Mouse (Mus musculus) neural tube, embryonic 13.5 days (tissue): ENCODE results near the gene Gfy. TPM values are rescaled to one million over a fixed set of nuclear protein-coding genes. Genes with fewer than 3 reads are reported as not detected.

Experiments
- ATAC-seq: fragments of 200-750 bp; cut with Nextera tagmentation; 2 replicates; pipeline ENCODE4 v1.8.0; 2017; ENCODE audit warnings: low read depth, mild to moderate bottlenecking, moderate TSS enrichment, moderate library complexity
- H3K27ac ChIP-seq: fragments of 300-500 bp; sonication (generic); replicated peaks from 2 replicates; pipeline ENCODE4 v1.5.1; 2015; ENCODE audit warnings: moderate library complexity, mild to moderate bottlenecking, inconsistent platforms
- H3K27me3 ChIP-seq: fragments of 300-500 bp; sonication (generic); 2 replicates; pipeline ENCODE4 v1.6.1; 2015; ENCODE audit warnings: mild to moderate bottlenecking, inconsistent platforms
- H3K36me3 ChIP-seq: fragments of 300-500 bp; sonication (generic); 2 replicates; pipeline ENCODE4 v1.6.1; 2015; ENCODE audit warnings: mild to moderate bottlenecking, inconsistent platforms
- H3K4me1 ChIP-seq: fragments of 300-500 bp; sonication (generic); replicated peaks from 2 replicates; pipeline ENCODE4 v1.6.1; 2015; ENCODE audit warnings: inconsistent platforms
- H3K4me2 ChIP-seq: fragments of 300-500 bp; sonication (generic); 2 replicates; pipeline ENCODE4 v1.6.1; 2015; ENCODE audit warnings: inconsistent platforms, mild to moderate bottlenecking, moderate library complexity
- H3K4me3 ChIP-seq: fragments of 300-500 bp; sonication (generic); 2 replicates; pipeline ENCODE4 v1.5.1; 2015; ENCODE audit warnings: mild to moderate bottlenecking, inconsistent platforms
- H3K9ac ChIP-seq: fragments of 300-500 bp; sonication (generic); 2 replicates; pipeline ENCODE4 v1.6.1; 2015; ENCODE audit warnings: moderate library complexity, mild to moderate bottlenecking, inconsistent platforms
- H3K9me3 ChIP-seq: fragments of 300-500 bp; sonication (generic); 2 replicates; pipeline ENCODE4 v1.6.1; 2016; ENCODE audit warnings: inconsistent platforms
- WGBS: fragments of 180-500 bp; shearing (Covaris S2); methylation state at CpG from one replicate; pipeline ENCODE4 v1.1.7; 2015; 5-methylcytosine and 5-hydroxymethylcytosine counted together
- polyA plus RNA-seq: library from polyadenylated mRNA; unstranded; fragments of >200 nt; fragmentation: Nextera tagmentation; extraction: Ambion mirVana; gene quantifications from 2 replicates; pipeline ENCODE4 v1.2.1, GENCODE M21; 2015

The Gfy gene
- polyA plus RNA-seq, 1 experiment from 2014 or later: not detected

- ATAC-seq: no peak
- H3K9ac ChIP-seq: peak within 1 kb of the TSS; percentile 62
- no peaks in the 10 kb centered on the region for H3K9me3 ChIP-seq
- H3K27me3 ChIP-seq: peaks cover 66% of the 10 kb centered on the region
- H3K27ac ChIP-seq: no peak within 1 kb of the TSS
- H3K36me3 ChIP-seq: peaks cover 21% of the 10 kb centered on the region
- WGBS: 2% methylated on average over 41 of the region's 41 CpGs
- H3K4me1 ChIP-seq: peaks cover 35% of the 10 kb centered on the region
- H3K4me2 ChIP-seq: peak within 1 kb of the TSS; percentile 67
- peak within 1 kb of the TSS; percentile 37 for H3K4me3 ChIP-seq
Measured at GRCm38 (mm10) chr7:45163735-45164490, 15.5 kb downstream of the Gfy start, which contains the start of gene Slc17a7. Slc17a7 (plus strand) TSS chr7:45163949.

DNA sequence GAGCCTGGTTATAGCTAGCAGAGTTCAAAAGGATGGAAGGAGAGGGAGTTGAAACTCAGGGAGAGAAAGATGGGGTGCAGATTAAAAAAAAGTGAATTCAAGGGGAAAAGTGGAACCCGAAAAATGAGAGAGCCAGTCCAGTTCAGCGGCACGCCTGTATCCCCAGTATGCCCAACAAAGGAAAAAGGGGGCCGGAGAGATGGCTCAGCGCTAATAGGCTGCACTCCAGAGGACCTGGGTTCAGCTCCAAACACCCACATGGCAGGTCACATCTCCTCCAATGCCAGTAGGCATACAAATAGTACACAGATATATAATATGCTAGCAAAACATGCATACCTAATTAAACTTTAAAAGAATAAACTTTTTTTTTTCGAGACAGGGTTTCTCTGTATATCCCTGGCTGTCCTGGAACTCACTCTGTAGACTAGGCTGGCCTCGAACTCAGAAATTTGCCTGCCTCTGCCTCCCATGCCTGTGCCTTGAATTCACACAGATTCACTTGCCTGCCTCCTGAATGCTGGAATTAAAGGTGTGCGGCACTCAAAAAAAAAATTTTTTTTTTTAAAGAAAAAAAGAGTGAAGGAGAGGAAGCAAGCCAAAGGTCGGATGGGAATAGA, 16.3 kb downstream of the Gfy start:
- no peak overlapping the region for H3K4me2 ChIP-seq
- H3K4me3 ChIP-seq: no peak overlapping the region
- 73% methylated on average over 9 of the region's 9 CpGs for WGBS
- H3K9me3 ChIP-seq: no peaks in the 10 kb centered on the region
- peaks cover 29% of the 10 kb centered on the region for H3K36me3 ChIP-seq
- peaks cover 27% of the 10 kb centered on the region for H3K4me1 ChIP-seq
- no peak overlapping the region for H3K9ac ChIP-seq
- H3K27me3 ChIP-seq: peaks cover 58% of the 10 kb centered on the region
- no peak for ATAC-seq
- no peak overlapping the region for H3K27ac ChIP-seq

DNA sequence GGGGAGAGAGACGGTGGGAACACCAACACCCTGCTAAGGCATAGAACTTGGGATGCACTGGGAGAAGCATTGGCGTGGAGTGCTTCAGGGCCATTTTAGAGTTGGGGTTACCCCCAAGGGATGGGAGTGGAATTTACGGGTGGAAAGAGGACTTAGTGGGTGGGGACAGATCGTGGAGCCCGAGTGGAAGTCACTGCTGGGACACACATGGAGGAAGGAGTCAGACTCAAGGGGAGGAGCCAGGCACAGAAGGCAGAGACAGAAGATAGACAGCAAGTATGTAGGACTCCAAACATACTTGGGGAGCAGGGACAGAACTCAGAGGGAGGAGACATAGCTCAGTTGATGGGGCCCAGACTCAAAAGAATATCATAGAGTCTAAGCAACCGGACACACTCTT, 16.8 kb downstream of the Gfy start:
- no peaks in the 10 kb centered on the region for H3K9me3 ChIP-seq
- peak overlapping the region; percentile 38 for H3K4me3 ChIP-seq
- 23% methylated on average over 6 of the region's 6 CpGs for WGBS
- H3K27me3 ChIP-seq: peaks cover 52% of the 10 kb centered on the region
- peak overlapping the region; percentile 56 for H3K9ac ChIP-seq
- 0 out of 2 replicates have a peak, but pooled peaks have one; percentile 2 for ATAC-seq
- peaks cover 22% of the 10 kb centered on the region for H3K4me1 ChIP-seq
- 0 out of 2 replicates have a peak overlapping the region, but pooled peaks have one; percentile 49 for H3K27ac ChIP-seq
- H3K36me3 ChIP-seq: peaks cover 34% of the 10 kb centered on the region
- H3K4me2 ChIP-seq: peak overlapping the region; percentile 67

DNA sequence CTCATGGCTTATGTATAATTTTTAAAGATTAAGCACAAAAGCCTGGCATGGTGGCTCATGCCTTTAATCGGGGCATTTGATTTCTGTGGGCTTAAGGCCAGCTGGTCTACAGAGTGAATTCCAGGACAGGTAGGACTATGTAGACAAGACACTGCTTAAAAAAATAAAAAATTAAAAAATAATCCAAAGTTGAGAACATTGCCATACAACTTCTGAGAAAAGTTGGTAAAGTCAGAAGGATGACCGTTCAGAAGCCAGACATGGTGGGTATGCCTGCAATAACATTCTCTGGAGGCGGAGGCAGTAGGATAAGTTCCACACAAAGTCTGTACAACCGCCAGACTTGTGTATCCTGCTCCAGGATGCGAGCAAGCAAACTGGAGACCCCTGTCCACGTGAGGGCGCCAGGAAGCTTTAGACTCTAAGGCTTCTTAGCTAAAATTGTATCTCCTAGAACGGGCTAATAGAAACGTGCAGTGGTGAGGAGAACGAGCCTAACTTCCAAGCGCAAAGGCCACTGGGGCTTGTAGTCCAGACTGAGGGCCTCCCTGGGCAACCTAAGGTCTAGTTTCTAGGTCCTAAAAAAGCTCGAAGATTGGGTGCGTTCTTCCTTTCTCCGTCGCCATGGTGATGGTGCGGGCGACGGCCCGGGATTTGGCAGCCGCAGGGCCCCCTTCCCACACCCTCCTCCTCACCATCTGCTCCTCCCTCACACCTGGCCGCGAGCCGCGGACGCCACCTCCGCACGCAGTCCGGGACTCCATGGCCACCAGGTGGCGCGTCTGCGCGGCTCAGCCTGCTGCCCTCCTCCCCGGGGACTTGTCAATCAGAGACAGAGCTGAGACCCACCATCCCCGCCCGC, 17.5 kb downstream of the Gfy start:
- peak overlapping the region; percentile 56 for H3K9ac ChIP-seq
- peaks cover 39% of the 10 kb centered on the region for H3K36me3 ChIP-seq
- no peaks in the 10 kb centered on the region for H3K9me3 ChIP-seq
- H3K4me1 ChIP-seq: peaks cover 20% of the 10 kb centered on the region
- peak; percentile 93 for ATAC-seq
- peaks cover 45% of the 10 kb centered on the region for H3K27me3 ChIP-seq
- H3K27ac ChIP-seq: peak overlapping the region; percentile 49; the same call in 1 of the 2 replicates
- 5% methylated on average over 35 of the region's 35 CpGs for WGBS
- peak overlapping the region; percentile 67 for H3K4me2 ChIP-seq
- peak overlapping the region; percentile 38 for H3K4me3 ChIP-seq

DNA sequence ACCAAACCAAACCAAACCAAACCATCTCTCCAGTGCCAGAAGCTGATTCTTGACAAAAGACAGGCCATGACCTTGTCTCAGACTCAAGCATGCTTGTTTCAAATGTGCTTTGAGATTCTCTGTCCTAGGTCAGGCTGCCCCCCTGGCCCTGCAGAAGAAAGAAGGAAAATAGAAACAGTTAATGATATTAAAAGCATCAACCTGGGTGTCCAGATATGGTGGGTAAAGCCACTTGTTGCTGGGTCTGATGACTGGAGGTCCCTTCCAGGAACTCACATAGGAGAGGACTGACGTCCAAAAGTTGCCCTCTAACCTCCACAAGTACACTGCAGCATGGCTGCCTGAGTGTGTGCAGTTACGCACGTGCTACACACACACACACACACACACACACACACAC, 18.5 kb downstream of the Gfy start:
- Histone ChIP-seq H3K36me3 (peaks cover 39% of the 10 kb centered on the region), H3K4me2 (no peak overlapping the region), H3K27me3 (peaks cover 35% of the 10 kb centered on the region), H3K4me3 (no peak overlapping the region), H3K4me1 (peaks cover 20% of the 10 kb centered on the region), H3K9me3 (no peaks in the 10 kb centered on the region), H3K9ac (no peak overlapping the region), H3K27ac (no peak overlapping the region)
- ATAC-seq: no peak
- 95% methylated on average over 3 of the region's 3 CpGs for WGBS

DNA sequence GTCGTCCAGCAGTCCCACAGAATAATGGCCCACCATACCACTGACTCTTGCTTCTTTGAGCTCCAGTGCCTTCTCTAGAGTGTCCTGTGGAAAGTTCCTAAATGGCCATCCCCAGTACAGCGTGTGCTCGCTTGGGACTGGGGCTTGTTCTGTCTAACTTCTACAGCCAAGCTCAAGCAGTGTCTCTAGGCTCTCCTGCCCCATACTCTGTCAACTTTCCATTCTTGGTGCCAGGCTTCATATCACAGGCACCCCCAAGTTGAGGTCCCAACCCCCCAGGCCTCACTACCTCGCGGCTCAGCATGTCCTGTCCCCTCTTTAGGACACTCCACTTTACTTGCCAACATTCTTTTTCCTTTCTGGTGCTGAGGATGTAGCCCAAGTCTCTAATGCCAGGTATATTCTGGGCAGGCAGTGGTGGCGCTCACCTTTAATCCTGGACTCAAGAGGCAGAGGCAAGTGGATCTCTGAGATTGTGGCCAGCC, 19.0 kb downstream of the Gfy start:
- Histone ChIP-seq H3K9me3 (no peaks in the 10 kb centered on the region), H3K9ac (no peak overlapping the region), H3K4me1 (peaks cover 25% of the 10 kb centered on the region), H3K4me3 (no peak overlapping the region), H3K36me3 (peaks cover 39% of the 10 kb centered on the region), H3K4me2 (no peak overlapping the region), H3K27ac (no peak overlapping the region), H3K27me3 (peaks cover 30% of the 10 kb centered on the region)
- WGBS: 94% methylated on average over 6 of the region's 6 CpGs
- ATAC-seq: no peak

DNA sequence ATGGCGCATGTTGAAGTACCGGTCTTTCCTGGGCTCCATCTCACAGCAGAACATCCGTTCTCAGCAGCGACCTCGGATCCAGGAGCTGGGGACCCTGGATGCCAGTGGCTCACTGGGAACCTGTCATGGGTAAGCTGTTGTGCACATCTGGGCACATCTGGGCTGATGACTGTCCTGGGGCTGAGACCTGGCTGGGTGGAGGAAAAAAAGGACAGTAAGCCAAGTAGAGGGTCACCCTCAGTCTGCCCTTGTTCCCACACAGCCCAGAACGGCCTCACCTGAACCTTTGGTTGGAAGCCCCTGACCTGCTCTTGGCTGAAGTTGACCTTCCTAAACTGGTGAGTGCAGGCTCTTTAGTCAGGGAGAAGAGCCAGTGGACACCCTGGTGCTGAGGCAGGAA, 20.4 kb downstream of the Gfy start:
- 89% methylated on average over 6 of the region's 6 CpGs for WGBS
- H3K9me3 ChIP-seq: no peaks in the 10 kb centered on the region
- H3K4me1 ChIP-seq: peaks cover 28% of the 10 kb centered on the region
- no peak overlapping the region for H3K9ac ChIP-seq
- no peak overlapping the region for H3K4me3 ChIP-seq
- ATAC-seq: no peak
- no peak overlapping the region for H3K4me2 ChIP-seq
- H3K27me3 ChIP-seq: peaks cover 16% of the 10 kb centered on the region
- H3K36me3 ChIP-seq: peaks cover 39% of the 10 kb centered on the region
- H3K27ac ChIP-seq: no peak overlapping the region

- no peak overlapping the region for H3K4me2 ChIP-seq
- H3K9ac ChIP-seq: no peak overlapping the region
- peaks cover 25% of the 10 kb centered on the region for H3K4me1 ChIP-seq
- H3K9me3 ChIP-seq: no peaks in the 10 kb centered on the region
- no peak for ATAC-seq
- no peak overlapping the region for H3K4me3 ChIP-seq
- no peak overlapping the region for H3K27ac ChIP-seq
- H3K36me3 ChIP-seq: peaks cover 39% of the 10 kb centered on the region
- H3K27me3 ChIP-seq: peaks cover 1% of the 10 kb centered on the region
- 87% methylated on average over 14 of the region's 14 CpGs for WGBS
Measured at GRCm38 (mm10) chr7:45157459-45157858, 21.9 kb downstream of the Gfy start.

DNA sequence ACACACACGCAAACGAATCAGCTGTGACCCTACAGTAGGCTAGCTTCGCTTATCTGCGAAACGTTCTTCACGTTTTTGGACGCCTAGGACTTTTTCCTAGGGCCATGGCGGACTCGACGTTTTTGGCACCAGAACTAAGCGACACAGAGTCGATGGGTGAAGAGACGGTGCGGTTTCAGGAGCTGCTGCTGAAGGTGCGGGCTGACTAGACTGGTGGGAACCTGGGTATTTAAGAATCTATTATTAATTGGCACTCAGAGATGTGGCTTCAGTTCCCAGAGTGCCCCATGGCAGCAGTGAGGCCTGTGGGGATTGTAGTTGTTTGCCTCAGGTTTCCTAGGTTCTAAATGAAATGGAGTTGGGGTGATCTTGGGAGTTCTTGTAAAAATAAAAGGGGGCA, 23.2 kb downstream of the Gfy start:
- ATAC-seq: no peak
- Histone ChIP-seq H3K27ac (no peak overlapping the region), H3K4me3 (no peak overlapping the region), H3K4me2 (no peak overlapping the region), H3K9me3 (no peaks in the 10 kb centered on the region), H3K36me3 (peaks cover 39% of the 10 kb centered on the region), H3K27me3 (no peaks in the 10 kb centered on the region), H3K9ac (no peak overlapping the region), H3K4me1 (peaks cover 21% of the 10 kb centered on the region)
- 96% methylated on average over 15 of the region's 15 CpGs for WGBS

GRCm38 (mm10) chr7:45155590-45155989, 23.8 kb downstream of the Gfy start:
- no peak for ATAC-seq
- H3K36me3 ChIP-seq: peaks cover 35% of the 10 kb centered on the region
- 0 out of 2 replicates have a peak overlapping the region, but pooled peaks have one; percentile 63 for H3K4me3 ChIP-seq
- H3K9ac ChIP-seq: no peak overlapping the region
- H3K27ac ChIP-seq: no peak overlapping the region
- peaks cover 27% of the 10 kb centered on the region for H3K4me1 ChIP-seq
- no peaks in the 10 kb centered on the region for H3K27me3 ChIP-seq
- H3K4me2 ChIP-seq: peak overlapping the region; percentile 81; the same call in 1 of the 2 replicates
- WGBS: 85% methylated on average over 9 of the region's 9 CpGs
- H3K9me3 ChIP-seq: no peaks in the 10 kb centered on the region

DNA sequence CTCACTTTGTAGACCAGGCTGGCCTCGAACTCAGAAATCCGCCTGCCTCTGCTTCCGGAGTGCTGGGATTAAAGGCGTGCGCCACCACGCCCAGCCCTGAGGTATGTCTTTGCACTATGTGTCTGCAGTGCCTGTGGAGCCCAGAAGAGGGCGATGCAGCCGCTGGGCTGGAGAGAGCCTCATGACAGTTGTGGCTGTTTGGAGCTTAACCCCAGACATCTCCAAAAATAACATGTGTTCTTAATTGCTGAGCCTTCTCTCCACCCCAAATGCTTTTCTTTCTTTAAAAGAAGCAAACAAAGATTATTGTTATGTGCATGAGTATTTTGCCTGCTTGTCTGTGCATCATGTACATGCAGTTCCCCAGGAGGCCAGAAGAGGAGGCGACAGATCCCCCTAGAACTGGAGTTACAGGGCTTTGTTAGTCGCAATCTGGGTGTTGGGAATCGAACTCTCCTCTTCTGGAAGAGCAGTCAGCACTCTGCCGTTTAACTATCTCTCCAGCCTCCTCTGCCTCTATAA, 24.3 kb downstream of the Gfy start:
- Histone ChIP-seq H3K9ac (peak overlapping the region; percentile 94; the same call in 1 of the 2 replicates), H3K4me3 (peak overlapping the region; percentile 63)
- no peak; the same call in 1 of the 2 replicates for ATAC-seq

More for the DNA sequence above, 24.3 kb downstream of the Gfy start:
- Histone ChIP-seq H3K27ac (0 out of 2 replicates have a peak overlapping the region, but pooled peaks have one; percentile 19), H3K4me1 (peaks cover 30% of the 10 kb centered on the region), H3K4me2 (peak overlapping the region; percentile 81), H3K27me3 (no peaks in the 10 kb centered on the region), H3K9me3 (no peaks in the 10 kb centered on the region), H3K36me3 (peaks cover 30% of the 10 kb centered on the region)
- 83% methylated on average over 12 of the region's 12 CpGs for WGBS
